Mouse (Mus musculus): ENCODE measurements at regions not wholly inside any gene's neighbourhood (a gene's known extent, or its start where the extent isn't known, plus 50 kb on each side); places are given as distances from the start of the nearest gene placed in this dataset.
"Not testable (repeated sequence)": the region's sequence is repeated elsewhere in the genome, so short reads cannot be mapped to it uniquely, and the experiment has no call there.

- TF ChIP-seq CTCF (conservative IDR thresholded peaks at IDR 0.05; ENCODE audit: low read length); NANOG (IDR thresholded peaks at IDR 0.05; ENCODE audit: borderline replicate concordance, low read length); POU5F1 (IDR thresholded peaks at IDR 0.05; ENCODE audit: borderline replicate concordance, low read length): not testable (repeated sequence)
Measured at GRCm38 (mm10) chr10:23725960-23726714, 60.9 kb downstream of the Rps12 start.
